Mouse (Mus musculus): ENCODE measurements around the gene Irs1. TPM values are rescaled to one million over a fixed set of nuclear protein-coding genes. Genes with fewer than 3 reads are reported as not detected.

Irs1 gene
- total and polyA plus RNA-seq, 2 experiments: 7.6 to 8.2 TPM

GRCm38 (mm10) chr1:82272231-82272630 is 19.0 kb downstream of the Irs1 start:
- H3K9ac ChIP-seq (ENCODE audit: low read depth, low read length): no peak overlapping the region
- no peaks in the 10 kb centered on the region for H3K27me3 ChIP-seq (ENCODE audit: control insufficient read depth, insufficient read depth, low read length)
- peaks cover 14% of the 10 kb centered on the region; the same call in 1 of the 2 replicates for H3K79me2 ChIP-seq (ENCODE audit: control insufficient read depth, insufficient read depth, low read length)
- peaks cover 22% of the 10 kb centered on the region for H3K36me3 ChIP-seq (ENCODE audit: control insufficient read depth, insufficient read depth, low read length)
- TF ChIP-seq CTCF (IDR thresholded peaks at IDR 0.05; ENCODE audit: low read depth, low read length) (no peak), POLR2A (IDR thresholded peaks at IDR 0.05; ENCODE audit: extremely low read depth, insufficient read depth, low read length) (no peak)
- DNase-seq (ENCODE audit: extremely low read depth, low read depth, low spot score): no peak
- H3K27ac ChIP-seq (replicated peaks; ENCODE audit: insufficient read depth, low read depth, low read length): no peak overlapping the region
- H3K4me1 ChIP-seq (ENCODE audit: control insufficient read depth, insufficient read depth, low read length): peaks cover 3% of the 10 kb centered on the region
- WGBS: 90% methylated on average over 5 of the region's 5 CpGs
- H3K4me3 ChIP-seq (ENCODE audit: insufficient read depth, low read depth, low read length): no peak overlapping the region

GRCm38 (mm10) chr1:82267547-82267946 is 23.7 kb downstream of the Irs1 start:
- WGBS: 72% methylated on average over 4 of the region's 4 CpGs
- H3K4me1 ChIP-seq (ENCODE audit: control insufficient read depth, insufficient read depth, low read length): peaks cover 3% of the 10 kb centered on the region; the same call in 1 of the 2 replicates
- H3K79me2 ChIP-seq (ENCODE audit: control insufficient read depth, insufficient read depth, low read length): peaks cover 8% of the 10 kb centered on the region; the same call in 1 of the 2 replicates
- no peak overlapping the region for H3K9ac ChIP-seq (ENCODE audit: low read depth, low read length)
- H3K4me3 ChIP-seq (ENCODE audit: insufficient read depth, low read depth, low read length): no peak overlapping the region
- DNase-seq (ENCODE audit: extremely low read depth, low read depth, low spot score): no peak
- no peaks in the 10 kb centered on the region for H3K27me3 ChIP-seq (ENCODE audit: control insufficient read depth, insufficient read depth, low read length)
- peaks cover 8% of the 10 kb centered on the region for H3K36me3 ChIP-seq (ENCODE audit: control insufficient read depth, insufficient read depth, low read length)
- H3K27ac ChIP-seq (replicated peaks; ENCODE audit: insufficient read depth, low read depth, low read length): no peak overlapping the region
- TF ChIP-seq CTCF (IDR thresholded peaks at IDR 0.05; ENCODE audit: low read depth, low read length): no peak
- no peak for TF ChIP-seq POLR2A (IDR thresholded peaks at IDR 0.05; ENCODE audit: extremely low read depth, insufficient read depth, low read length)

GRCm38 (mm10) chr1:82262331-82262730 is 28.9 kb downstream of the Irs1 start:
- no peaks in the 10 kb centered on the region for H3K27me3 ChIP-seq (ENCODE audit: control insufficient read depth, insufficient read depth, low read length)
- H3K79me2 ChIP-seq (ENCODE audit: control insufficient read depth, insufficient read depth, low read length): peaks cover 10% of the 10 kb centered on the region; the same call in 1 of the 2 replicates
- TF ChIP-seq POLR2A (IDR thresholded peaks at IDR 0.05; ENCODE audit: extremely low read depth, insufficient read depth, low read length) (no peak), CTCF (IDR thresholded peaks at IDR 0.05; ENCODE audit: low read depth, low read length) (no peak)
- H3K9ac ChIP-seq (ENCODE audit: low read depth, low read length): no peak overlapping the region
- H3K4me1 ChIP-seq (ENCODE audit: control insufficient read depth, insufficient read depth, low read length): peaks cover 6% of the 10 kb centered on the region; the same call in 1 of the 2 replicates
- peaks cover 1% of the 10 kb centered on the region; the same call in 1 of the 2 replicates for H3K36me3 ChIP-seq (ENCODE audit: control insufficient read depth, insufficient read depth, low read length)
- H3K4me3 ChIP-seq (ENCODE audit: insufficient read depth, low read depth, low read length): no peak overlapping the region
- H3K27ac ChIP-seq (replicated peaks; ENCODE audit: insufficient read depth, low read depth, low read length): no peak overlapping the region
- 90% methylated on average over 1 of the region's 1 CpGs for WGBS
- no peak for DNase-seq (ENCODE audit: extremely low read depth, low read depth, low spot score)

GRCm38 (mm10) chr1:82261638-82262037 is 29.6 kb downstream of the Irs1 start:
- Histone ChIP-seq H3K4me1 (ENCODE audit: control insufficient read depth, insufficient read depth, low read length) (peaks cover 6% of the 10 kb centered on the region; the same call in 1 of the 2 replicates), H3K27ac (replicated peaks; ENCODE audit: insufficient read depth, low read depth, low read length) (no peak overlapping the region), H3K79me2 (ENCODE audit: control insufficient read depth, insufficient read depth, low read length) (peaks cover 10% of the 10 kb centered on the region; the same call in 1 of the 2 replicates), H3K36me3 (ENCODE audit: control insufficient read depth, insufficient read depth, low read length) (no peaks in the 10 kb centered on the region; the same call in 1 of the 2 replicates), H3K27me3 (ENCODE audit: control insufficient read depth, insufficient read depth, low read length) (no peaks in the 10 kb centered on the region), H3K9ac (ENCODE audit: low read depth, low read length) (no peak overlapping the region), H3K4me3 (ENCODE audit: insufficient read depth, low read depth, low read length) (no peak overlapping the region)
- peak; percentile 76 for DNase-seq (ENCODE audit: extremely low read depth, low read depth, low spot score)
- TF ChIP-seq CTCF (IDR thresholded peaks at IDR 0.05; ENCODE audit: low read depth, low read length) (no peak), POLR2A (IDR thresholded peaks at IDR 0.05; ENCODE audit: extremely low read depth, insufficient read depth, low read length) (no peak)
- WGBS: 44% methylated on average over 5 of the region's 5 CpGs

- DNase-seq (ENCODE audit: extremely low read depth, low read depth, low spot score): no peak
- no peak overlapping the region for H3K27ac ChIP-seq (replicated peaks; ENCODE audit: insufficient read depth, low read depth, low read length)
Observed at GRCm38 (mm10) chr1:82261053-82261618, 30.1 kb downstream of the Irs1 start.

GRCm38 (mm10) chr1:82260055-82260454 is 31.2 kb downstream of the Irs1 start:
- Histone ChIP-seq H3K27me3 (ENCODE audit: control insufficient read depth, insufficient read depth, low read length) (no peaks in the 10 kb centered on the region), H3K4me1 (ENCODE audit: control insufficient read depth, insufficient read depth, low read length) (peaks cover 6% of the 10 kb centered on the region; the same call in 1 of the 2 replicates), H3K9ac (ENCODE audit: low read depth, low read length) (no peak overlapping the region), H3K4me3 (ENCODE audit: insufficient read depth, low read depth, low read length) (no peak overlapping the region), H3K79me2 (ENCODE audit: control insufficient read depth, insufficient read depth, low read length) (peaks cover 10% of the 10 kb centered on the region; the same call in 1 of the 2 replicates), H3K36me3 (ENCODE audit: control insufficient read depth, insufficient read depth, low read length) (no peaks in the 10 kb centered on the region), H3K27ac (replicated peaks; ENCODE audit: insufficient read depth, low read depth, low read length) (no peak overlapping the region)
- no peak for DNase-seq (ENCODE audit: extremely low read depth, low read depth, low spot score)
- TF ChIP-seq POLR2A (IDR thresholded peaks at IDR 0.05; ENCODE audit: extremely low read depth, insufficient read depth, low read length) (no peak), CTCF (IDR thresholded peaks at IDR 0.05; ENCODE audit: low read depth, low read length) (no peak)
- WGBS: 54% methylated on average over 3 of the region's 3 CpGs

More at GRCm38 (mm10) chr1:82261053-82261618, 30.1 kb downstream of the Irs1 start:
- TF ChIP-seq POLR2A (IDR thresholded peaks at IDR 0.05; ENCODE audit: extremely low read depth, insufficient read depth, low read length) (no peak), CTCF (IDR thresholded peaks at IDR 0.05; ENCODE audit: low read depth, low read length) (no peak)
- H3K79me2 ChIP-seq (ENCODE audit: control insufficient read depth, insufficient read depth, low read length): peaks cover 10% of the 10 kb centered on the region; the same call in 1 of the 2 replicates
- 83% methylated on average over 9 of the region's 9 CpGs for WGBS
- peaks cover 6% of the 10 kb centered on the region; the same call in 1 of the 2 replicates for H3K4me1 ChIP-seq (ENCODE audit: control insufficient read depth, insufficient read depth, low read length)
- H3K36me3 ChIP-seq (ENCODE audit: control insufficient read depth, insufficient read depth, low read length): no peaks in the 10 kb centered on the region; the same call in 1 of the 2 replicates
- H3K9ac ChIP-seq (ENCODE audit: low read depth, low read length): no peak overlapping the region
- H3K27me3 ChIP-seq (ENCODE audit: control insufficient read depth, insufficient read depth, low read length): no peaks in the 10 kb centered on the region
- H3K4me3 ChIP-seq (ENCODE audit: insufficient read depth, low read depth, low read length): no peak overlapping the region
